Mouse (Mus musculus) embryonic facial prominence, embryonic 13.5 days (tissue): ENCODE measurements at regions not wholly inside any gene's neighbourhood (a gene's known extent, or its start where the extent isn't known, plus 50 kb on each side); places are given as distances from the start of the nearest gene placed in this dataset.

Source experiments
- ATAC-seq: fragments of 200-750 bp; cut with Nextera tagmentation; 2 replicates; pipeline ENCODE4 v1.8.0; 2017; ENCODE audit warnings: low read depth; ENCODE audit not compliant: insufficient number of reproducible peaks, insufficient read depth, low FRiP score, low TSS enrichment
- H3K27ac ChIP-seq: fragments of 300-500 bp; sonication (generic); 2 replicates; pipeline ENCODE4 v1.5.1; 2015; ENCODE audit warnings: moderate library complexity, mild to moderate bottlenecking, inconsistent platforms
- H3K27me3 ChIP-seq: fragments of 300-500 bp; sonication (generic); 2 replicates; pipeline ENCODE4 v1.6.1; 2015; ENCODE audit warnings: mild to moderate bottlenecking, inconsistent platforms
- H3K36me3 ChIP-seq: fragments of 300-500 bp; sonication (generic); 2 replicates; pipeline ENCODE4 v1.6.1; 2015; ENCODE audit warnings: mild to moderate bottlenecking, inconsistent platforms
- H3K4me1 ChIP-seq: fragments of 300-500 bp; sonication (generic); 2 replicates; pipeline ENCODE4 v1.6.1; 2015; ENCODE audit warnings: inconsistent platforms
- H3K4me2 ChIP-seq: fragments of 300-500 bp; sonication (generic); 2 replicates; pipeline ENCODE4 v1.6.1; 2015; ENCODE audit warnings: moderate library complexity, mild to moderate bottlenecking, inconsistent platforms
- H3K4me3 ChIP-seq: fragments of 300-500 bp; sonication (generic); 2 replicates; pipeline ENCODE4 v1.5.1; 2015; ENCODE audit warnings: mild to moderate bottlenecking, inconsistent platforms
- H3K9ac ChIP-seq: fragments of 300-500 bp; sonication (generic); 2 replicates; pipeline ENCODE4 v1.6.1; 2015; ENCODE audit warnings: mild to moderate bottlenecking, inconsistent platforms
- H3K9me3 ChIP-seq: fragments of 300-500 bp; sonication (generic); 2 replicates; pipeline ENCODE4 v1.6.1; 2016; ENCODE audit warnings: inconsistent platforms
- WGBS: fragments of 180-500 bp; shearing (Covaris S2); methylation state at CpG from one replicate; pipeline ENCODE4 v1.1.7; 2015; ENCODE audit warnings: mixed read lengths; 5-methylcytosine and 5-hydroxymethylcytosine counted together

- Histone ChIP-seq H3K27me3 (no peaks in the 10 kb centered on the region), H3K4me3 (no peak overlapping the region), H3K9me3 (no peaks in the 10 kb centered on the region), H3K4me2 (no peak overlapping the region), H3K9ac (no peak overlapping the region), H3K27ac (no peak overlapping the region; the same call in 1 of the 2 replicates), H3K4me1 (peaks cover 51% of the 10 kb centered on the region), H3K36me3 (no peaks in the 10 kb centered on the region)
- WGBS, result 76% methylated on average over 5 of the region's 5 CpGs
- no peak for ATAC-seq
These were observed 87.5 kb upstream of the Haao start for GRCm38 (mm10) chr17:83935232-83935631.

- Histone ChIP-seq H3K4me1 (peaks cover 37% of the 10 kb centered on the region), H3K27ac (peak overlapping the region; percentile 71), H3K27me3 (no peaks in the 10 kb centered on the region), H3K9me3 (no peaks in the 10 kb centered on the region), H3K4me2 (no peak overlapping the region), H3K9ac (no peak overlapping the region), H3K4me3 (no peak overlapping the region), H3K36me3 (no peaks in the 10 kb centered on the region)
- 39% methylated on average over 10 of the region's 10 CpGs for WGBS
- ATAC-seq, result no peak
These were observed 86.0 kb upstream of the Haao start for GRCm38 (mm10) chr17:83933743-83934142.

GRCm38 (mm10) chr17:83930401-83930800 is 82.6 kb upstream of the Haao start:
- no peaks in the 10 kb centered on the region for H3K9me3 ChIP-seq
- no peak overlapping the region for H3K4me3 ChIP-seq
- H3K9ac ChIP-seq, result no peak overlapping the region
- peaks cover 13% of the 10 kb centered on the region; the same call in 1 of the 2 replicates for H3K4me1 ChIP-seq
- H3K27ac ChIP-seq, result no peak overlapping the region
- H3K27me3 ChIP-seq, result no peaks in the 10 kb centered on the region
- H3K4me2 ChIP-seq, result no peak overlapping the region
- H3K36me3 ChIP-seq, result no peaks in the 10 kb centered on the region
- ATAC-seq, result no peak
- 76% methylated on average over 5 of the region's 5 CpGs for WGBS

GRCm38 (mm10) chr17:83927749-83928387 is 80.1 kb upstream of the Haao start:
- Histone ChIP-seq H3K27me3 (no peaks in the 10 kb centered on the region), H3K9me3 (no peaks in the 10 kb centered on the region), H3K4me2 (no peak overlapping the region), H3K27ac (no peak overlapping the region), H3K9ac (no peak overlapping the region), H3K4me3 (no peak overlapping the region), H3K4me1 (peaks cover 5% of the 10 kb centered on the region; the same call in 1 of the 2 replicates), H3K36me3 (no peaks in the 10 kb centered on the region)
- no peak for ATAC-seq
- 42% methylated on average over 6 of the region's 6 CpGs for WGBS

- Histone ChIP-seq H3K27ac (no peak overlapping the region), H3K27me3 (no peaks in the 10 kb centered on the region), H3K4me1 (peaks cover 22% of the 10 kb centered on the region), H3K9me3 (no peaks in the 10 kb centered on the region), H3K4me2 (no peak overlapping the region), H3K9ac (no peak overlapping the region), H3K36me3 (no peaks in the 10 kb centered on the region), H3K4me3 (no peak overlapping the region)
- WGBS, result 65% methylated on average over 16 of the region's 16 CpGs
- no peak for ATAC-seq
These were observed 76.6 kb upstream of the Haao start for GRCm38 (mm10) chr17:83924259-83924922.

- Histone ChIP-seq H3K27ac (peak overlapping the region; percentile 34; the same call in 1 of the 2 replicates), H3K27me3 (no peaks in the 10 kb centered on the region), H3K4me2 (no peak overlapping the region), H3K36me3 (no peaks in the 10 kb centered on the region), H3K9me3 (no peaks in the 10 kb centered on the region), H3K4me3 (no peak overlapping the region), H3K4me1 (peaks cover 52% of the 10 kb centered on the region), H3K9ac (no peak overlapping the region; the same call in 1 of the 2 replicates)
- ATAC-seq, result no peak
- WGBS, result 43% methylated on average over 8 of the region's 8 CpGs
These were observed 73.1 kb upstream of the Haao start for GRCm38 (mm10) chr17:83920894-83921293.

GRCm38 (mm10) chr17:83920225-83920624 is 72.5 kb upstream of the Haao start:
- 15% methylated on average over 4 of the region's 4 CpGs for WGBS
- Histone ChIP-seq H3K27ac (peak overlapping the region; percentile 34; the same call in 1 of the 2 replicates), H3K27me3 (no peaks in the 10 kb centered on the region), H3K4me3 (no peak overlapping the region), H3K9me3 (no peaks in the 10 kb centered on the region), H3K4me2 (no peak overlapping the region), H3K36me3 (no peaks in the 10 kb centered on the region), H3K4me1 (peaks cover 59% of the 10 kb centered on the region), H3K9ac (no peak overlapping the region)
- ATAC-seq, result no peak

GRCm38 (mm10) chr17:83918413-83919139 is 70.8 kb upstream of the Haao start:
- ATAC-seq, result no peak
- H3K36me3 ChIP-seq, result no peaks in the 10 kb centered on the region
- 47% methylated on average over 9 of the region's 9 CpGs for WGBS
- peaks cover 70% of the 10 kb centered on the region for H3K4me1 ChIP-seq
- H3K9me3 ChIP-seq, result no peaks in the 10 kb centered on the region
- H3K9ac ChIP-seq, result no peak overlapping the region
- H3K4me3 ChIP-seq, result no peak overlapping the region
- H3K4me2 ChIP-seq, result no peak overlapping the region
- no peaks in the 10 kb centered on the region for H3K27me3 ChIP-seq
- H3K27ac ChIP-seq, result peak overlapping the region; percentile 83; the same call in 1 of the 2 replicates

GRCm38 (mm10) chr17:83917781-83918180 is 70.0 kb upstream of the Haao start:
- Histone ChIP-seq H3K9me3 (no peaks in the 10 kb centered on the region), H3K27me3 (no peaks in the 10 kb centered on the region), H3K4me3 (no peak overlapping the region), H3K4me1 (peaks cover 78% of the 10 kb centered on the region), H3K36me3 (no peaks in the 10 kb centered on the region), H3K27ac (peak overlapping the region; percentile 83), H3K9ac (no peak overlapping the region), H3K4me2 (no peak overlapping the region)
- ATAC-seq, result no peak
- WGBS, result 73% methylated on average over 4 of the region's 4 CpGs

GRCm38 (mm10) chr17:83916684-83917166 is 69.0 kb upstream of the Haao start:
- H3K27ac ChIP-seq, result peak overlapping the region; percentile 83
- H3K9ac ChIP-seq, result no peak overlapping the region
- 0 out of 2 replicates have a peak overlapping the region, but pooled peaks have one; percentile 1 for H3K4me2 ChIP-seq
- no peaks in the 10 kb centered on the region for H3K27me3 ChIP-seq
- no peak for ATAC-seq
- no peaks in the 10 kb centered on the region for H3K9me3 ChIP-seq
- no peaks in the 10 kb centered on the region for H3K36me3 ChIP-seq
- H3K4me1 ChIP-seq, result peaks cover 85% of the 10 kb centered on the region
- 16% methylated on average over 10 of the region's 10 CpGs for WGBS
- H3K4me3 ChIP-seq, result no peak overlapping the region

GRCm38 (mm10) chr17:83915034-83915433 is 67.3 kb upstream of the Haao start:
- no peaks in the 10 kb centered on the region for H3K9me3 ChIP-seq
- H3K4me3 ChIP-seq, result no peak overlapping the region
- ATAC-seq, result no peak
- no peak overlapping the region for H3K9ac ChIP-seq
- no peaks in the 10 kb centered on the region for H3K36me3 ChIP-seq
- H3K4me2 ChIP-seq, result no peak overlapping the region
- H3K27ac ChIP-seq, result peak overlapping the region; percentile 95
- H3K27me3 ChIP-seq, result no peaks in the 10 kb centered on the region
- peaks cover 78% of the 10 kb centered on the region for H3K4me1 ChIP-seq
